Mouse (Mus musculus): ENCODE results near the gene Mkrn2. TPM values are rescaled to one million over a fixed set of nuclear protein-coding genes. Genes with fewer than 3 reads are reported as not detected.

Gene Mkrn2
- total and polyA plus RNA-seq, 3 experiments = 13.1 to 38.1 TPM; not detected in 1

DNA sequence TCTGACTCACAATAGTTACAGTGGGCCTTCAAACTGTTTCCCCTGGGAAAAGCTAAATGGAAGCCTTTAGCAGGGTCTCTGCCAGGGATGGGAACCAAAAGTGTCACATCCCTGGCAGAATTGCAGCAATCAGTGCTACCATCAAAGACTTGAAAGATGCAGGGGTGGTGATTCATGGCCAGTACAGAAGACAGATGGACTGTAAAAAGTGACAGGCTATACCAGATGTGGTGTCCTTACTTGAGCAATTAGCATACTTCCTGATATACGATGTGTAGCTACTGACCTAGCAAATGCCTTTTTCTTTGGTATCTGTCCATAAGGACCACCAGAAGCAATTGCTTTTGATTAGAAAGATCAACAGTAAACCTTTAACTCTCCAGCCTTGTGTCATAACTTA, 19.2 kb downstream of the Mkrn2 start:
- TF ChIP-seq ZMIZ1 (IDR thresholded peaks at IDR 0.05; ENCODE audit: low read depth, low read length) = no peak
- no peak for TF ChIP-seq POLR2AphosphoS5 (IDR thresholded peaks at IDR 0.05; ENCODE audit: borderline replicate concordance, low read depth, low read length)
- TF ChIP-seq ETS1 (IDR thresholded peaks at IDR 0.05; ENCODE audit: low read depth, low read length) = no peak
- TF ChIP-seq RAD21 (IDR thresholded peaks at IDR 0.05; ENCODE audit: low read depth, low read length) = no peak
- TF ChIP-seq SMC3 (IDR thresholded peaks at IDR 0.05; ENCODE audit: low read depth, low read length) = no peak
- Histone ChIP-seq H3K79me2 (ENCODE audit: control insufficient read depth, insufficient read depth, low read length, poor library complexity) (no peaks in the 10 kb centered on the region), H3K4me1 (ENCODE audit: control insufficient read depth in 1 of 2, insufficient read depth in 2 of 2, low read length in 2 of 2) (no peaks in the 10 kb centered on the region), H3K27me3 (ENCODE audit: control insufficient read depth in 1 of 2, insufficient read depth in 2 of 2, low read length in 2 of 2) (no peaks in the 10 kb centered on the region), H3K4me3 (ENCODE audit: control insufficient read depth in 1 of 2, insufficient read depth in 1 of 2, low read depth in 2 of 2, low read length in 2 of 2) (no peak overlapping the region), H3K36me3 (ENCODE audit: control insufficient read depth in 1 of 2, insufficient read depth in 2 of 2, low read length in 2 of 2) (peaks cover 0 to 14% of the 10 kb centered on the region in 2 experiments; a peak in 2 of 4 replicates), H3K9me3 (replicated peaks; ENCODE audit: insufficient read depth, low read length) (no peaks in the 10 kb centered on the region), H3K9ac (ENCODE audit: control insufficient read depth, low read depth, low read length, poor library complexity, severe bottlenecking) (no peak overlapping the region), H3K27ac (ENCODE audit: control insufficient read depth, low read depth, low read length) (no peak overlapping the region)
- DNase-seq (ENCODE audit: low read depth, low spot score) = no peak

DNA sequence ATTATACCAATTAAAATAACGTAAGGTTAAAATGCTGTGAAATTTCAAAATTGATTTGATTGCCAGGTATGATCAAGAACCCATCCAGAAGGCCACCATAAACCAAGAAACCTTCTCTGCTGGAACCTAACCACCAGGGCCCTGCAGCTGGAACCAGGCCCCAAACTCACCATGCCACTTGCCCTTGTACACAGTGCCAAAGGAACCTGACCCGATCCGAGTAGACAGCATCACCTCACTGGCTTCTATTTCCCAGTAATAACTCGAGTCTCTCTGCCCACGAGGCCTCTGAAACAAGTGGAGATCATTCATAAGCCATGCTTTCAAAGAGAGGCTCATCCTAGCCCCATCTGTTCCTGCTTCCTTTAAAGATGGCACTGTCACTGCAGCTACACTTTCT, 24.4 kb downstream of the Mkrn2 start:
- Histone ChIP-seq H3K27ac (ENCODE audit: control insufficient read depth, low read depth, low read length) (no peak overlapping the region), H3K79me2 (ENCODE audit: control insufficient read depth, insufficient read depth, low read length, poor library complexity) (no peaks in the 10 kb centered on the region), H3K36me3 (ENCODE audit: control insufficient read depth in 1 of 2, insufficient read depth in 2 of 2, low read length in 2 of 2) (peaks cover 0 to 17% of the 10 kb centered on the region in 2 experiments; a peak in 2 of 4 replicates), H3K27me3 (ENCODE audit: control insufficient read depth in 1 of 2, insufficient read depth in 2 of 2, low read length in 2 of 2) (no peaks in the 10 kb centered on the region), H3K4me3 (ENCODE audit: control insufficient read depth in 1 of 2, insufficient read depth in 1 of 2, low read depth in 2 of 2, low read length in 2 of 2) (no peak overlapping the region), H3K4me1 (ENCODE audit: control insufficient read depth in 1 of 2, insufficient read depth in 2 of 2, low read length in 2 of 2) (no peaks in the 10 kb centered on the region), H3K9ac (ENCODE audit: control insufficient read depth, low read depth, low read length, poor library complexity, severe bottlenecking) (no peak overlapping the region), H3K9me3 (replicated peaks; ENCODE audit: insufficient read depth, low read length) (no peaks in the 10 kb centered on the region)
- no peak for DNase-seq (ENCODE audit: low read depth, low spot score)
- TF ChIP-seq ZNF384 (IDR thresholded peaks at IDR 0.05; ENCODE audit: low read depth, low read length) (no peak), USF1 (IDR thresholded peaks at IDR 0.05; ENCODE audit: low read depth, low read length) (no peak), ZMIZ1 (IDR thresholded peaks at IDR 0.05; ENCODE audit: low read depth, low read length) (no peak)

DNA sequence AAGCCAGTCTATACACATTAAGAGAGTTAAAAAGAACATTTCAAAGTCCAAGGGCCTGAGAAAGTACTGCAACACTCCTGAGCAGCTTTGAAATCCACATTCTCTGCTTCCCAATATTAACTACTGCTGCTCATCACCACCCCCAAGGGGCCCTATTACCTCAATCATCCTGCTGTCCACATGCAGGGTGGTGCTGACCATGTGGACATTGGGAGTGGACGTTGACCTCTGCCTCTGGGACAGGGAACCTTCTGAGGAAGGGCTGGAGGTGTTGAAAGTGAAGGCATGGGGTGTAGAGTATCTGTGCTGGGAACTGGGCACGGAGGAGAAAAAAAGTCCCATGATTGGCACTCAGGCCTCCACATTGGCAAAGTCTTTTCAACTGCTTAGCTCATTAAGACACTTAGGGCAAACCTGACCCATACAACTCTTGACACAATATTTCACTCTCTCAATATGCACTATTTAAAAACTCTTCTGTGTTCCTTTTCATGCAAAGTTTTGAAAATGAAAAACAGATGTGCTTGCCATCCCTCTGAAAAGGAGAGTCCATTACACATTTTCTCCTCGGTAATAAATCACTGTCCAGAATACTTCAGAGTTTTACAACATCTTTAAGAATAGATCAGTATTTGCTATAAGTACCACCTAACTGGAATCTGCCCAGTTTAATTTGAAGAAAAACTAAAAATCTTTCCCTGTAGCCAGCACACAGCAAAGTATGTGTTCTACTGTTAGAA, 29.5 kb downstream of the Mkrn2 start:
- DNase-seq (ENCODE audit: low read depth, low spot score) = no peak
- Histone ChIP-seq H3K36me3 (ENCODE audit: control insufficient read depth in 1 of 2, insufficient read depth in 2 of 2, low read length in 2 of 2) (peaks cover 0 to 18% of the 10 kb centered on the region in 2 experiments; a peak in 2 of 4 replicates), H3K4me1 (ENCODE audit: control insufficient read depth in 1 of 2, insufficient read depth in 2 of 2, low read length in 2 of 2) (no peaks in the 10 kb centered on the region), H3K9ac (ENCODE audit: control insufficient read depth, low read depth, low read length, poor library complexity, severe bottlenecking) (no peak overlapping the region), H3K9me3 (replicated peaks; ENCODE audit: insufficient read depth, low read length) (no peaks in the 10 kb centered on the region), H3K27ac (ENCODE audit: control insufficient read depth, low read depth, low read length) (no peak overlapping the region), H3K27me3 (ENCODE audit: control insufficient read depth in 1 of 2, insufficient read depth in 2 of 2, low read length in 2 of 2) (no peaks in the 10 kb centered on the region), H3K4me3 (ENCODE audit: control insufficient read depth in 1 of 2, insufficient read depth in 1 of 2, low read depth in 2 of 2, low read length in 2 of 2) (no peak overlapping the region), H3K79me2 (ENCODE audit: control insufficient read depth, insufficient read depth, low read length, poor library complexity) (no peaks in the 10 kb centered on the region)
- no peak for TF ChIP-seq KAT2A (conservative IDR thresholded peaks at IDR 0.05; ENCODE audit: low read depth, low read length)
- no peak for TF ChIP-seq E2F4 (IDR thresholded peaks at IDR 0.05; ENCODE audit: borderline replicate concordance, low read depth, low read length)
- TF ChIP-seq UBTF (IDR thresholded peaks at IDR 0.05; ENCODE audit: borderline replicate concordance, insufficient read depth, low read depth, low read length) = no peak
- TF ChIP-seq BHLHE40 (IDR thresholded peaks at IDR 0.05; ENCODE audit: borderline replicate concordance, low read depth, low read length) = no peak
- TF ChIP-seq USF2 (IDR thresholded peaks at IDR 0.05; ENCODE audit: borderline replicate concordance in 1 of 2, insufficient read depth in 1 of 2, low read depth in 1 of 2, low read length in 2 of 2) = no peak
- no peak for TF ChIP-seq RAD21 (IDR thresholded peaks at IDR 0.05; ENCODE audit: low read depth, low read length)
- TF ChIP-seq HCFC1 (IDR thresholded peaks at IDR 0.05; ENCODE audit: low read depth, low read length) = no peak
- no peak for TF ChIP-seq SIN3A (IDR thresholded peaks at IDR 0.05; ENCODE audit: low read length)
- TF ChIP-seq TAL1 (IDR thresholded peaks at IDR 0.05; ENCODE audit: low read length) = no peak
- no peak for TF ChIP-seq MAZ (IDR thresholded peaks at IDR 0.05; ENCODE audit: low read depth, low read length)
- no peak for TF ChIP-seq NRF1 (IDR thresholded peaks at IDR 0.05; ENCODE audit: insufficient read depth, low read depth, low read length, poor library complexity, severe bottlenecking)
- no peak for TF ChIP-seq MYC (IDR thresholded peaks at IDR 0.05; ENCODE audit: low read depth, low read length)
- no peak for TF ChIP-seq POLR2AphosphoS2 (IDR thresholded peaks at IDR 0.05; ENCODE audit: low read length)
- no peak for TF ChIP-seq TBP (IDR thresholded peaks at IDR 0.05; ENCODE audit: low read depth, low read length)
- TF ChIP-seq MAFK (IDR thresholded peaks at IDR 0.05; ENCODE audit: borderline replicate concordance, low read depth, low read length) = no peak
- no peak for TF ChIP-seq MYB (IDR thresholded peaks at IDR 0.05; ENCODE audit: low read depth, low read length)
- no peak for TF ChIP-seq JUND (IDR thresholded peaks at IDR 0.05; ENCODE audit: low read depth, low read length)
- no peak for TF ChIP-seq EP300 (IDR thresholded peaks at IDR 0.05; ENCODE audit: low read depth in 1 of 2, low read length in 2 of 2)
- TF ChIP-seq MAX (IDR thresholded peaks at IDR 0.05; ENCODE audit: low read length) = no peak

Measured in MEL (cell line).